25 mouse cellular contexts compared by ENCODE assay signal in the genomic region with DNA sequence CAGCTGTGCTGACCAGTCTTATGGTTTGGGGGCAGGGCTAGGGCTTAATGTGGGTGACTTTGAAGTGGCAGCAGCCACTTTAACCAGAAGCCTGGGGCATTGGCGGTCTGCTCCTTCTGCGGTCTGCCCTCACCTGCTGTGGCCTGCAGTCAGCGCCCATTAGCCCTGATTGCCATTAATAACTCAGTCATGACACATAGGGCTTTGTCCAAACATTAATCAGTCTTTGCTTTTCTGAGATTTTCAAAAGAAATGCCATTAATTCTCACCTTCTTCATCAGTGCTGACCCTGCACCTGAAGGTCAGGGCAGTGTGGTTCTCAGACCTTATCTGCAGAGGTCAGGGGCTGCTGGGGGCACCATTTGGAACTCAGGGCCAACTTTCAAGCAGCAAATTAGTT.
DNase-seq lines count a peak whose midpoint lies in the region; ATAC-seq and TF ChIP-seq lines count a peak whose summit lies in the region.
"Had no signal": no experiment of that assay in that cellular context is flagged by ENCODE, and none has a peak within 500 bp of the region (broad histone marks: within the 10 kb centered on the region; RNA-seq: fewer than 3 reads in every experiment).

No protein-coding gene starts in this region.

- 32% methylated on average over 3 of the region's 3 CpGs for WGBS in stomach, postnatal 0 days

- no peak for TF ChIP-seq CTCF in stomach, postnatal 0 days (IDR thresholded peaks at IDR 0.05; ENCODE audit: low read depth)

- H3K4me3 ChIP-seq in stomach, postnatal 0 days (ENCODE audit: low read depth, low read length): no peak overlapping the region
- H3K4me3 ChIP-seq: embryonic facial prominence, embryonic 13.5 days; erythroblast, embryonic 14.5 days; forebrain, embryonic 13.5 days; heart, adult 2 months had no signal

- no peaks in the 10 kb centered on the region for H3K9me3 ChIP-seq in stomach, postnatal 0 days (ENCODE audit: control insufficient read depth, low read length)
- H3K9me3 ChIP-seq: embryonic facial prominence, embryonic 13.5 days; forebrain, embryonic 13.5 days had no signal

- intact Hi-C loops in heart, postnatal 14 days (cut with DNase I): no loop called here

- peak; percentile 8 for DNase-seq in embryo, embryonic 10 days (ENCODE audit: low spot score)
- no peak for DNase-seq in embryo, embryonic 11 days
- peak; percentile 72 for DNase-seq in heart, adult 11 months
- DNase-seq in heart, postnatal 14 days: no peak
- DNase-seq in retina, embryonic 14.5 days (ENCODE audit: low spot score): peak; percentile 17
- DNase-seq in retina, postnatal 1 day: no peak
- peak; percentile 10 for DNase-seq in stomach, postnatal 0 days (ENCODE audit: low spot score)
- DNase-seq in left cerebral cortex, adult 8-10 months (ENCODE audit: low spot score in 2 of 2): no peak
- DNase-seq: adrenal gland, postnatal 10 days; adrenal gland, postnatal 36 days; cerebellum, adult 9-10 months; cerebellum, postnatal 14 days; forebrain, postnatal 0 days; gastrocnemius, postnatal 25 days; heart, adult 2 months; heart, postnatal 4 days had no signal

- no peak overlapping the region for H3K27ac ChIP-seq in stomach, postnatal 0 days (replicated peaks)
- H3K27ac ChIP-seq: embryonic facial prominence, embryonic 13.5 days; forebrain, embryonic 13.5 days; heart, adult 2 months; hindbrain, embryonic 14.5 days; hindbrain, postnatal 0 days had no signal

- no peak for ATAC-seq in stomach, postnatal 0 days (ENCODE audit: low FRiP score, low TSS enrichment)
- ATAC-seq: forebrain, embryonic 13.5 days; forebrain, postnatal 0 days; hindbrain, postnatal 0 days; inflammation-experienced regulatory T-cells, adult 6 months; intestine, embryonic 16.5 days; Patski had no signal

- no peak overlapping the region for H3K4me2 ChIP-seq in stomach, postnatal 0 days (replicated peaks; ENCODE audit: low read depth)
- H3K4me2 ChIP-seq: embryonic facial prominence, embryonic 13.5 days; forebrain, embryonic 13.5 days; heart, embryonic 11.5 days; hindbrain, embryonic 14.5 days had no signal

- H3K9ac ChIP-seq in stomach, postnatal 0 days (ENCODE audit: low read length): no peak overlapping the region
- H3K9ac ChIP-seq: embryonic facial prominence, embryonic 13.5 days; forebrain, embryonic 13.5 days; forebrain, postnatal 0 days; hindbrain, embryonic 14.5 days had no signal

- H3K4me1 ChIP-seq in stomach, postnatal 0 days (replicated peaks; ENCODE audit: control insufficient read depth, insufficient read depth): no peaks in the 10 kb centered on the region
- H3K4me1 ChIP-seq: embryonic facial prominence, embryonic 13.5 days; forebrain, embryonic 13.5 days had no signal

- no peaks in the 10 kb centered on the region for H3K27me3 ChIP-seq in stomach, postnatal 0 days (ENCODE audit: control insufficient read depth, insufficient read depth, low read length)
- H3K27me3 ChIP-seq: embryonic facial prominence, embryonic 13.5 days; forebrain, embryonic 13.5 days; Patski had no signal

- no peak for TF ChIP-seq EP300 in stomach, postnatal 0 days (optimal IDR thresholded peaks at IDR 0.05)

- no peaks in the 10 kb centered on the region for H3K36me3 ChIP-seq in stomach, postnatal 0 days (ENCODE audit: control insufficient read depth, insufficient read depth, low read length)
- H3K36me3 ChIP-seq: embryonic facial prominence, embryonic 13.5 days had no signal

Comparison
In these comparisons a context has a peak if more than half of its experiments do, and no peak if none do; other contexts are left out.
1. DNase-seq: peak in embryo, embryonic 10 days (single experiment), heart, adult 11 months (single experiment), retina, embryonic 14.5 days (single experiment) and stomach, postnatal 0 days (single experiment); none in embryo, embryonic 11 days (single experiment), heart, postnatal 14 days (0 of 2), retina, postnatal 1 day (single experiment) and left cerebral cortex, adult 8-10 months (0 of 2).